Mouse (Mus musculus) cerebral cortex, adult 2 months (tissue): ENCODE data around the gene Satb1.

Experiments
- WGBS: fragments of 180-500 bp; shearing (Covaris S2); methylation state at CpG from one replicate; pipeline ENCODE4 v1.1.7; 2018; 5-methylcytosine and 5-hydroxymethylcytosine counted together

The Satb1 gene

GRCm38 (mm10) chr17:51814301-51814700 is 18.8 kb downstream of the Satb1 start:
- WGBS, result 40% methylated on average over 6 of the region's 6 CpGs

GRCm38 (mm10) chr17:51813784-51814120 is 19.3 kb downstream of the Satb1 start:
- WGBS, result 6% methylated on average over 6 of the region's 6 CpGs

- WGBS, result 1% methylated on average over 107 of the region's 115 CpGs
These were observed 19.9 kb downstream of the Satb1 start for GRCm38 (mm10) chr17:51812942-51813783.

GRCm38 (mm10) chr17:51812261-51812941 is 20.7 kb downstream of the Satb1 start:
- WGBS, result under 1% methylated on average over 46 of the region's 48 CpGs

- WGBS, result under 1% methylated on average over 11 of the region's 11 CpGs
These were observed 21.2 kb downstream of the Satb1 start for GRCm38 (mm10) chr17:51811911-51812260.

- WGBS, result 7% methylated on average over 8 of the region's 8 CpGs
These were observed 21.8 kb downstream of the Satb1 start for GRCm38 (mm10) chr17:51811086-51811868.

- WGBS, result 29% methylated on average over 5 of the region's 5 CpGs
These were observed 25.7 kb downstream of the Satb1 start for GRCm38 (mm10) chr17:51807429-51807828.

- 47% methylated on average over 12 of the region's 12 CpGs for WGBS
These were observed 26.7 kb downstream of the Satb1 start for GRCm38 (mm10) chr17:51806124-51806960.

- WGBS, result 59% methylated on average over 6 of the region's 6 CpGs
These were observed 32.9 kb downstream of the Satb1 start for GRCm38 (mm10) chr17:51800208-51800607.

- 91% methylated on average over 5 of the region's 5 CpGs for WGBS
These were observed 36.6 kb downstream of the Satb1 start for GRCm38 (mm10) chr17:51796459-51796858.

GRCm38 (mm10) chr17:51791226-51791625 is 41.9 kb downstream of the Satb1 start:
- WGBS, result 49% methylated on average over 5 of the region's 5 CpGs

- WGBS, result 44% methylated on average over 8 of the region's 8 CpGs
These were observed 42.6 kb downstream of the Satb1 start for GRCm38 (mm10) chr17:51790387-51791060.

GRCm38 (mm10) chr17:51789777-51790176 is 43.3 kb downstream of the Satb1 start:
- 56% methylated on average over 6 of the region's 6 CpGs for WGBS

- WGBS, result 76% methylated on average over 4 of the region's 4 CpGs
These were observed 44.0 kb downstream of the Satb1 start for GRCm38 (mm10) chr17:51789098-51789497.

GRCm38 (mm10) chr17:51787955-51788354 is 45.1 kb downstream of the Satb1 start:
- 96% methylated on average over 2 of the region's 2 CpGs for WGBS

GRCm38 (mm10) chr17:51786050-51786449 is 47.0 kb downstream of the Satb1 start:
- WGBS, result 92% methylated on average over 2 of the region's 2 CpGs

- WGBS, result 78% methylated on average over 9 of the region's 9 CpGs
These were observed 48.2 kb downstream of the Satb1 start for GRCm38 (mm10) chr17:51784935-51785334.

GRCm38 (mm10) chr17:51783591-51784279 is 49.4 kb downstream of the Satb1 start:
- 44% methylated on average over 8 of the region's 8 CpGs for WGBS

- WGBS, result 61% methylated on average over 11 of the region's 11 CpGs
These were observed 53.1 kb downstream of the Satb1 start for GRCm38 (mm10) chr17:51780036-51780435.

- 75% methylated on average over 2 of the region's 2 CpGs for WGBS
These were observed 54.1 kb downstream of the Satb1 start for GRCm38 (mm10) chr17:51778961-51779360.
